Mouse (Mus musculus) C2C12 (cell line): Measurements from ENCODE around the gene Clcn7.

Source experiments
- CTCF ChIP-seq: IDR thresholded peaks from one replicate; pipeline ENCODE4 v1.5.1; 2011; ENCODE audit not compliant: control insufficient read depth, insufficient read depth, insufficient read length
- MAX ChIP-seq: IDR thresholded peaks from one replicate; pipeline ENCODE4 v1.6.1; 2011; ENCODE audit warnings: mild to moderate bottlenecking, control low read depth
- MYOG ChIP-seq: IDR thresholded peaks from one replicate; pipeline ENCODE4 v1.6.1; 2011; ENCODE audit not compliant: control insufficient read depth, insufficient read length; ENCODE audit errors: extremely low read depth

DNA sequence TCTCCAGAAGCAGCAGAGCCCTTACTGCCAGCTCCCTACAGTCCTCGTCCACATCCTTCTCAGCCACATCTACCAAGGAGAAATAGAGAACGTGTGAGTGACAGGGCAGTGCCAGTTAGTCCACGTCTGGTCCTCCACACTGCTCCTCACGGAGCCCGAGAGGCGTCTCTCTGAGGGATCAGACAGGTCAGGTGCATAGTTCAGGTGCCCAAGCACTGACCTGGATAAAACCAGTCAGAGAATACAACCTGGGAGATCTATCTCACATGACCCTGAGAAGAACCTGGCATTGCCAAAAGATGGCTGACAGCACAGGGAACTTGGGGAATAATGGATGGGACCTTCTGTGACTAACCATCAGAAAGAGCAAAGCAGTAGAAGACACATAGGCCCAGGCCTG, 33.1 kb upstream of the Clcn7 start:
- no peak for TF ChIP-seq CTCF
- no peak for TF ChIP-seq MYOG
- no peak for TF ChIP-seq MAX
